Mouse (Mus musculus) intestine, postnatal 0 days (tissue): ENCODE measurements around the gene Ccna2. TPM values are rescaled to one million over a fixed set of nuclear protein-coding genes. Genes with fewer than 3 reads are reported as not detected.
A peak's percentile ranks its signal among the peaks of the same experiment; 100 is the strongest.

Source experiments
- ATAC-seq: fragments of 200-750 bp; cut with Nextera tagmentation; 2 replicates; pipeline ENCODE4 v1.8.0; 2017; ENCODE audit warnings: mild to moderate bottlenecking, moderate TSS enrichment, moderate library complexity
- H3K27ac ChIP-seq: fragments of 300-500 bp; sonication (generic); 2 replicates; pipeline ENCODE4 v1.5.1; 2014; ENCODE audit warnings: mild to moderate bottlenecking, low read depth, low read length, moderate library complexity
- H3K27me3 ChIP-seq: fragments of 300-500 bp; sonication (generic); replicated peaks from 2 replicates; pipeline ENCODE4 v1.6.1; 2014; ENCODE audit warnings: low read length, mixed read lengths; ENCODE audit not compliant: control insufficient read depth, insufficient read depth
- H3K36me3 ChIP-seq: fragments of 300-500 bp; sonication (generic); 2 replicates; pipeline ENCODE4 v1.6.1; 2014; ENCODE audit warnings: mild to moderate bottlenecking, moderate library complexity; ENCODE audit not compliant: control insufficient read depth, insufficient read depth
- H3K4me1 ChIP-seq: fragments of 300-500 bp; sonication (generic); replicated peaks from 2 replicates; pipeline ENCODE4 v1.6.1; 2014; ENCODE audit warnings: antibody characterized with exemption, low read length, mixed read lengths; ENCODE audit not compliant: control insufficient read depth, insufficient read depth
- H3K4me2 ChIP-seq: fragments of 300-500 bp; sonication (generic); replicated peaks from 2 replicates; pipeline ENCODE4 v1.6.1; 2014; ENCODE audit warnings: low read depth, mild to moderate bottlenecking, moderate library complexity
- H3K4me3 ChIP-seq: fragments of 300-500 bp; sonication (generic); 2 replicates; pipeline ENCODE4 v1.5.1; 2014; ENCODE audit warnings: low read depth, low read length
- H3K9ac ChIP-seq: fragments of 300-500 bp; sonication (generic); 2 replicates; pipeline ENCODE4 v1.6.1; 2014; ENCODE audit warnings: mild to moderate bottlenecking, low read depth, low read length
- H3K9me3 ChIP-seq: fragments of 300-500 bp; sonication (generic); 2 replicates; pipeline ENCODE4 v1.6.1; 2016; ENCODE audit warnings: mixed run types; ENCODE audit not compliant: control insufficient read depth
- CTCF ChIP-seq: sonication (generic); IDR thresholded peaks from 2 replicates; pipeline ENCODE4 v1.5.1; 2016; ENCODE audit warnings: low read depth, mild to moderate bottlenecking, control low read depth, antibody characterized with exemption, moderate library complexity
- WGBS: fragments of 180-500 bp; shearing (Covaris S2); extraction: QIAGEN DNeasy Blood & Tissue Kit; methylation state at CpG from one replicate; pipeline ENCODE4 v1.1.7; 2014; 5-methylcytosine and 5-hydroxymethylcytosine counted together
- polyA plus RNA-seq: library from polyadenylated mRNA; unstranded; fragments of >200 nt; fragmentation: Nextera tagmentation; extraction: Ambion mirVana; gene quantifications from 2 replicates; pipeline ENCODE4 v1.2.1, GENCODE M21; 2015

The Ccna2 gene
- polyA plus RNA-seq: 37.4 and 43.3 TPM in 2 replicates

DNA sequence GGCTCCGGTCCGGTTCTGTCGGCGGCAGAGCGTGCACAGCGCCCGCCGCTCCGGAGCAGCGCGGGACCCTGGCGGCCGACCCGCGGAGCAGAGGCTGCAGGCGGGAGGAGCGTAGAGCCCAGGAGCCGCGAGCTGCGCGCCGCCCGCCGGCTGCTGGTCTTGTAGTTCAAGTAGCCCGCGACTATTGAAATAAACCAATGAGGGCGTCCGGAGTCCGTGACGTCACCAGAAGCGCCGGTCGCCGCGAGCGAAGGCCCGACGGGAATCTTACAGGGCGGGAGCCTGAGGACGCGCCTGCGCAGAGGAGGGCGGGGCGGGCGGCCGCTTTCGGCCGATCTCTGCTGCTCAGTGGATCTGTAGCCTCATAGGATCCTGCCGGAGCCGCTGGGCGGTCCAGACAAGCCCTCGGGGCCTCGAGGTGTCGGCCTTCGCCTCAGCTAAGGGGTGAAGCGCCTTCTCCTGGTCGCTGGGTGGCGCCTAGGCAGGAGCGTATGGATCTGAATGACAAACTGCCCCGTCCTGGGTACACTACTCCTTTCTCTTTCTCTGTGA, at the start of gene Ccna2:
Gene Ccna2 (minus strand): TSS at position 324 of the 552 bp plus-strand sequence.
- Histone ChIP-seq H3K27ac (peak within 1 kb of the TSS; percentile 41; the same call in 1 of the 2 replicates), H3K9ac (peak within 1 kb of the TSS; percentile 75), H3K4me2 (peak within 1 kb of the TSS; percentile 98), H3K36me3 (peaks cover 16% of the 10 kb centered on the region), H3K4me3 (peak within 1 kb of the TSS; percentile 97), H3K27me3 (no peaks in the 10 kb centered on the region), H3K4me1 (no peaks in the 10 kb centered on the region), H3K9me3 (no peaks in the 10 kb centered on the region)
- peak; percentile 100 for ATAC-seq
- under 1% methylated on average over 53 of the region's 60 CpGs for WGBS
- TF ChIP-seq CTCF: peak; percentile 85

- no peak overlapping the region for H3K4me2 ChIP-seq
- H3K36me3 ChIP-seq: no peaks in the 10 kb centered on the region
- ATAC-seq: no peak
- TF ChIP-seq CTCF: no peak
- no peak overlapping the region for H3K4me3 ChIP-seq
- no peaks in the 10 kb centered on the region for H3K27me3 ChIP-seq
- no peaks in the 10 kb centered on the region for H3K9me3 ChIP-seq
- H3K9ac ChIP-seq: no peak overlapping the region
- H3K27ac ChIP-seq: no peak overlapping the region
- 60% methylated on average over 7 of the region's 7 CpGs for WGBS
- H3K4me1 ChIP-seq: no peaks in the 10 kb centered on the region
Observed at GRCm38 (mm10) chr3:36618181-36618580, 46.2 kb upstream of the Ccna2 start.

DNA sequence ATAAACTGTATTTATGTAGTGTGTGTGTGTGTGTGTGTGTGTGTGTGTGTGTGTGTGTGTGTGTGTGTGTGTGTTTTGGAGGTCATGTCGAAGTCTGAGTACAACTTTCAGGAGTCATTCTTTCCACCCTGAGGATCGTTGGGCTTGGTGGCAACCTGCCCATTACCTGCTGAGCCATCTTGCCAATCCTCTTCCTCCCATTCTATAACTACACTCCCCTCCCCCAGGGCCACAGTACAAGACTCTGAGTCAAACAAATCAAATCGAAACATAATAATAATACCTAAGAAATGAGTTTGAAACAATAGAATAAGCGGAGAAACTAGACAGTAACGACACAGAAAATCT, 41.9 kb upstream of the Ccna2 start:
- ATAC-seq: no peak
- no peak overlapping the region for H3K9ac ChIP-seq
- peak overlapping the region; percentile 91 for H3K4me2 ChIP-seq
- no peaks in the 10 kb centered on the region; the same call in 1 of the 2 replicates for H3K4me1 ChIP-seq
- no peak for TF ChIP-seq CTCF
- no peak overlapping the region for H3K4me3 ChIP-seq
- no peaks in the 10 kb centered on the region for H3K27me3 ChIP-seq
- H3K36me3 ChIP-seq: no peaks in the 10 kb centered on the region; the same call in 1 of the 2 replicates
- no peak overlapping the region for H3K27ac ChIP-seq
- 68% methylated on average over 5 of the region's 5 CpGs for WGBS
- H3K9me3 ChIP-seq: no peaks in the 10 kb centered on the region

DNA sequence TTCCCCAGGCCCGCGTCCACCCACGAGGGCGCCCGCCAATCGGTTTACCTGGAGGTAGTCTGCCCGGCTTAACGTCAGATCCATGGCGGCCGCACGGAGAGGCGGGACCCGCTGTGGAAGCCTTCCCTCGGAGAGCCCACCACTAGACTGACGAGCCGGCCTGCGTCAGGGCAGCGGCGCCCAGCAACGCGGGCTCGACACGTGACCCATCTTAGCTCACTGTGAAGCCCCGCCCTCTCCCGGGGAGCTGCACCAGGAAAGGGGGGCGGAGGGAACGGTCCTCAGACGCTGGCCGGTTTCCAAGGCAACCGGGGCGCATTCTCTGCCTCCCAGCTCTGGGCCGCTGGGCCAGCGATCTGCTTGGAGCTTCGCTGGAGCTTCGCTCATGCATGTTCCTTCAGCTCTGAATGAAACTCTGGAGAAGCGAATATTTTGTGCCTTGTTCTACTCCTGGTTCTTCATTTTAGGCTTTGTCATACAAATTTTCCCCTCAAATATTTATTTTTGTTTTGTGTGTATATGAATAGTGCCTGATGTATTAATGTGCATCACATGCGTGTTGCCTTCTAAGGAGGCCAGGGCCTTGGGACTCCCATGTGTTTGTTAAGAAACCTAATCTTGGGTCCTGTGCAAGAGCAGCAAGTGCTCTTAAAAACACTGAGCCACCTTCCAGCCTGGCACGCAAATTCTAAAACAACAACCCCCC, 41.4 kb upstream of the Ccna2 start, which contains the start of gene Bbs7:
Gene Bbs7 (minus strand): TSS at position 276 of the 706 bp plus-strand sequence.
- peak; percentile 89 for ATAC-seq
- H3K9ac ChIP-seq: peak within 1 kb of the TSS; percentile 67
- H3K9me3 ChIP-seq: no peaks in the 10 kb centered on the region
- H3K4me2 ChIP-seq: peak within 1 kb of the TSS; percentile 91
- H3K27me3 ChIP-seq: no peaks in the 10 kb centered on the region
- no peak for TF ChIP-seq CTCF
- peaks cover 4% of the 10 kb centered on the region; the same call in 1 of the 2 replicates for H3K36me3 ChIP-seq
- H3K27ac ChIP-seq: no peak within 1 kb of the TSS
- 4% methylated on average over 37 of the region's 38 CpGs for WGBS
- H3K4me1 ChIP-seq: no peaks in the 10 kb centered on the region; the same call in 1 of the 2 replicates
- peak within 1 kb of the TSS; percentile 67 for H3K4me3 ChIP-seq

GRCm38 (mm10) chr3:36612687-36613086, 40.7 kb upstream of the Ccna2 start:
- Histone ChIP-seq H3K36me3 (peaks cover 4% of the 10 kb centered on the region; the same call in 1 of the 2 replicates), H3K27ac (no peak overlapping the region), H3K4me3 (peak overlapping the region; percentile 67), H3K4me2 (peak overlapping the region; percentile 91), H3K9ac (peak overlapping the region; percentile 67), H3K27me3 (no peaks in the 10 kb centered on the region), H3K9me3 (no peaks in the 10 kb centered on the region), H3K4me1 (no peaks in the 10 kb centered on the region; the same call in 1 of the 2 replicates)
- ATAC-seq: peak; percentile 11; the same call in 1 of the 2 replicates
- no peak for TF ChIP-seq CTCF
- 5% methylated on average over 6 of the region's 6 CpGs for WGBS

- Histone ChIP-seq H3K4me1 (no peaks in the 10 kb centered on the region), H3K27me3 (no peaks in the 10 kb centered on the region), H3K27ac (no peak overlapping the region), H3K9me3 (no peaks in the 10 kb centered on the region), H3K9ac (no peak overlapping the region), H3K4me3 (no peak overlapping the region), H3K36me3 (peaks cover 8% of the 10 kb centered on the region; the same call in 1 of the 2 replicates), H3K4me2 (no peak overlapping the region)
- ATAC-seq: no peak
- WGBS: 65% methylated on average over 7 of the region's 7 CpGs
- no peak for TF ChIP-seq CTCF
Observed at GRCm38 (mm10) chr3:36605894-36606783, 34.2 kb upstream of the Ccna2 start.
